12 mouse cellular contexts compared by ENCODE assay signal in genomic region chr16:97609676-97610075, GRCm38 (mm10). TPM values are rescaled to one million over a fixed set of nuclear protein-coding genes. Genes with fewer than 3 reads are reported as not detected.
A peak's percentile ranks its signal among the peaks of the same experiment; 100 is the strongest.
DNase-seq lines count a peak whose midpoint lies in the region; ATAC-seq and TF ChIP-seq lines count a peak whose summit lies in the region.
"Had no signal": no experiment of that assay in that cellular context is flagged by ENCODE, and none has a peak within 500 bp of the region (broad histone marks: within the 10 kb centered on the region; RNA-seq: fewer than 3 reads in every experiment).

No protein-coding gene starts in this region.

- H3K4me1 ChIP-seq in hindbrain, embryonic 15.5 days (replicated peaks), result peaks cover 12% of the 10 kb centered on the region
- H3K4me1 ChIP-seq in hindbrain, embryonic 10.5 days (replicated peaks), result peaks cover 14% of the 10 kb centered on the region
- peaks cover 18% of the 10 kb centered on the region for H3K4me1 ChIP-seq in E14TG2a.4 (replicated peaks; ENCODE audit: low read depth, low read length)
- H3K4me1 ChIP-seq in liver, embryonic 15.5 days (replicated peaks), result peaks cover 8% of the 10 kb centered on the region
- peaks cover 13% of the 10 kb centered on the region for H3K4me1 ChIP-seq in neural tube, embryonic 15.5 days

- H3K4me3 ChIP-seq in hindbrain, embryonic 15.5 days, result no peak overlapping the region
- no peak overlapping the region for H3K4me3 ChIP-seq in hindbrain, embryonic 10.5 days
- peak overlapping the region; percentile 68 for H3K4me3 ChIP-seq in E14TG2a.4 (replicated peaks; ENCODE audit: low read length)
- peak overlapping the region; percentile 44; the same call in 1 of the 2 replicates for H3K4me3 ChIP-seq in liver, embryonic 15.5 days (replicated peaks)
- H3K4me3 ChIP-seq in neural tube, embryonic 15.5 days (replicated peaks), result no peak overlapping the region
- H3K4me3 ChIP-seq: left cerebral cortex, adult 2 months had no signal

- ATAC-seq in hindbrain, embryonic 15.5 days (ENCODE audit: low FRiP score, low read depth), result no peak
- ATAC-seq in liver, embryonic 15.5 days (ENCODE audit: insufficient read depth), result no peak
- no peak for ATAC-seq in neural tube, embryonic 15.5 days (ENCODE audit: low FRiP score)

- TF ChIP-seq CTCF in E14TG2a.4 (conservative IDR thresholded peaks at IDR 0.05; ENCODE audit: low read length), result no peak

- H3K36me3 ChIP-seq in hindbrain, embryonic 15.5 days, result no peaks in the 10 kb centered on the region
- no peaks in the 10 kb centered on the region for H3K36me3 ChIP-seq in hindbrain, embryonic 10.5 days
- H3K36me3 ChIP-seq in E14TG2a.4 (ENCODE audit: insufficient read depth, low read length), result no peaks in the 10 kb centered on the region
- no peaks in the 10 kb centered on the region for H3K36me3 ChIP-seq in liver, embryonic 15.5 days (replicated peaks)
- H3K36me3 ChIP-seq in neural tube, embryonic 15.5 days, result no peaks in the 10 kb centered on the region

- 88% methylated on average over 2 of the region's 2 CpGs for WGBS in hindbrain, embryonic 15.5 days
- WGBS in hindbrain, embryonic 10.5 days, result 75% methylated on average over 2 of the region's 2 CpGs
- WGBS in liver, embryonic 15.5 days (ENCODE audit: insufficient replicate concordance), result 63% methylated on average over 2 of the region's 2 CpGs
- 90% methylated on average over 2 of the region's 2 CpGs for WGBS in neural tube, embryonic 15.5 days

- H3K4me2 ChIP-seq in hindbrain, embryonic 15.5 days, result peak overlapping the region; percentile 72; the same call in 1 of the 2 replicates
- H3K4me2 ChIP-seq in liver, embryonic 15.5 days, result peak overlapping the region; percentile 54
- no peak overlapping the region for H3K4me2 ChIP-seq in neural tube, embryonic 15.5 days

- peaks cover 48% of the 10 kb centered on the region for H3K27me3 ChIP-seq in hindbrain, embryonic 15.5 days
- peaks cover 62% of the 10 kb centered on the region for H3K27me3 ChIP-seq in hindbrain, embryonic 10.5 days (ENCODE audit: insufficient read depth, poor library complexity, severe bottlenecking)
- H3K27me3 ChIP-seq in E14TG2a.4 (ENCODE audit: insufficient read depth, low read length), result peaks cover 54% of the 10 kb centered on the region
- H3K27me3 ChIP-seq in liver, embryonic 15.5 days, result peaks cover 42% of the 10 kb centered on the region
- H3K27me3 ChIP-seq in neural tube, embryonic 15.5 days (replicated peaks), result peaks cover 48% of the 10 kb centered on the region

- H3K9me3 ChIP-seq in hindbrain, embryonic 15.5 days, result no peaks in the 10 kb centered on the region
- no peaks in the 10 kb centered on the region for H3K9me3 ChIP-seq in hindbrain, embryonic 10.5 days
- no peaks in the 10 kb centered on the region for H3K9me3 ChIP-seq in E14TG2a.4 (ENCODE audit: low read length)
- H3K9me3 ChIP-seq in liver, embryonic 15.5 days (replicated peaks), result no peaks in the 10 kb centered on the region
- no peaks in the 10 kb centered on the region for H3K9me3 ChIP-seq in neural tube, embryonic 15.5 days (replicated peaks)

- no peak overlapping the region for H3K27ac ChIP-seq in hindbrain, embryonic 15.5 days (replicated peaks)
- H3K27ac ChIP-seq in hindbrain, embryonic 10.5 days, result no peak overlapping the region
- no peak overlapping the region for H3K27ac ChIP-seq in liver, embryonic 15.5 days (replicated peaks)
- no peak overlapping the region for H3K27ac ChIP-seq in neural tube, embryonic 15.5 days (replicated peaks)
- H3K27ac ChIP-seq: left cerebral cortex, adult 2 months; macrophage had no signal

- H3K9ac ChIP-seq in hindbrain, embryonic 15.5 days, result no peak overlapping the region
- H3K9ac ChIP-seq in liver, embryonic 15.5 days, result no peak overlapping the region
- H3K9ac ChIP-seq in neural tube, embryonic 15.5 days (replicated peaks), result no peak overlapping the region

- DNase-seq in hindbrain, embryonic 10.5 days (ENCODE audit: low spot score), result no peak
- peak; percentile 54 to 67 for DNase-seq in kidney, adult 8-10 months
- DNase-seq in cerebellum, adult 11-12 months, result no peak
- no peak for DNase-seq in embryo, embryonic 9.5 days (ENCODE audit: extremely low spot score)
- DNase-seq: adrenal gland, postnatal 25 days; gastrocnemius, postnatal 36 days had no signal

RNA-seq across cellular contexts. Expression of gene Tmprss2, which starts 1.3 kb away (rescaled TPM):
- polyA plus RNA-seq in hindbrain, embryonic 15.5 days (2015; fragmentation: Nextera tagmentation; extraction: Ambion mirVana), result 0.13 TPM in 1 of 2 replicates, not detected in the other
- polyA plus RNA-seq in hindbrain, embryonic 10.5 days (2016; fragmentation: Nextera tagmentation; extraction: Ambion mirVana), result 0.46 and 0.50 TPM in 2 replicates
- polyA plus RNA-seq in liver, embryonic 15.5 days (2015; fragmentation: Nextera tagmentation; extraction: Ambion mirVana), result 4.5 and 4.7 TPM in 2 replicates
- 1.1 TPM in 1 of 2 replicates, not detected in the other for polyA plus RNA-seq in neural tube, embryonic 15.5 days (2015; fragmentation: Nextera tagmentation; extraction: Ambion mirVana)
- polyA plus RNA-seq: macrophage had no signal

Comparison
In these comparisons a context has a peak if more than half of its experiments do, and no peak if none do; other contexts are left out.
1. H3K4me3 ChIP-seq: peak in E14TG2a.4 (single experiment) and liver, embryonic 15.5 days (single experiment); none in hindbrain, embryonic 15.5 days (single experiment), hindbrain, embryonic 10.5 days (single experiment) and neural tube, embryonic 15.5 days (single experiment).
2. DNase-seq: peak in kidney, adult 8-10 months (2 of 2); none in hindbrain, embryonic 10.5 days (single experiment), cerebellum, adult 11-12 months (single experiment) and embryo, embryonic 9.5 days (single experiment).